Mouse (Mus musculus): Measurements from ENCODE around the gene Atrnl1. TPM values are rescaled to one million over a fixed set of nuclear protein-coding genes. Genes with fewer than 3 reads are reported as not detected.

Atrnl1 gene
- polyA plus RNA-seq, 1 experiment from 2014 or later = 3.9 TPM

- peak overlapping the region; percentile 96 for H3K4me3 ChIP-seq (ENCODE audit: low read depth, low read length)
- peaks cover 3% of the 10 kb centered on the region; the same call in 1 of the 2 replicates for H3K4me1 ChIP-seq (replicated peaks; ENCODE audit: control insufficient read depth, insufficient read depth)
- ATAC-seq (ENCODE audit: low FRiP score, low TSS enrichment) (peak; percentile 85), DNase-seq (ENCODE audit: low spot score) (peak; percentile 77)
- H3K36me3 ChIP-seq (ENCODE audit: control insufficient read depth, insufficient read depth, low read length) = no peaks in the 10 kb centered on the region
- H3K27me3 ChIP-seq (ENCODE audit: control insufficient read depth, insufficient read depth, low read length) = no peaks in the 10 kb centered on the region
- TF ChIP-seq EP300 (optimal IDR thresholded peaks at IDR 0.05) (no peak), CTCF (IDR thresholded peaks at IDR 0.05; ENCODE audit: low read depth) (peak; percentile 62)
- H3K9ac ChIP-seq (ENCODE audit: low read length) = peak overlapping the region; percentile 96
- H3K4me2 ChIP-seq (replicated peaks; ENCODE audit: low read depth) = peak overlapping the region; percentile 97
- peak overlapping the region; percentile 97 for H3K27ac ChIP-seq (replicated peaks)
- whole genome bisulfite sequencing = under 1% methylated on average over 37 of the region's 57 CpGs
- H3K9me3 ChIP-seq (ENCODE audit: control insufficient read depth, low read length) = no peaks in the 10 kb centered on the region
Measured at GRCm38 (mm10) chr19:57611291-57612178, 701 bp downstream of the Atrnl1 start.

DNA sequence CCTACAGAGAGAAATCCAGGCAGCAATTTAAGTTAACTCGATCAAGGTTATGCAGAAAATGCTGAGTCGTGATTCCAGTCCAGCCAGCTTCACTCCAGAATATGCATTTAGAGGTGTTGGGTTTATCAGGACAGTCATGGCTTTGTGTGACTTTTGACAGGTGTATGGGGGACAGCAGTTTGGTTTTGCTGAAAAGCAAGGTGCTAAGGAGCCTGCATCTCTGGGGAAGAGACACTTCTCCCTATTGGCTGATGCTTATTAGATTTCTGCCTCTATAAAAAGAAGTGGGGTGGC is 1.3 kb downstream of the Atrnl1 start:
- DNase-seq (ENCODE audit: low spot score) = no peak
- H3K27ac ChIP-seq (replicated peaks) = peak overlapping the region; percentile 97
- TF ChIP-seq EP300 (optimal IDR thresholded peaks at IDR 0.05) (no peak), CTCF (IDR thresholded peaks at IDR 0.05; ENCODE audit: low read depth) (no peak)

GRCm38 (mm10) chr19:57615972-57616621 is 5.3 kb downstream of the Atrnl1 start:
- DNase-seq (ENCODE audit: low spot score) = no peak
- no peak overlapping the region for H3K27ac ChIP-seq (replicated peaks)

More for the DNA sequence above, 1.3 kb downstream of the Atrnl1 start:
- H3K9ac ChIP-seq (ENCODE audit: low read length) = peak overlapping the region; percentile 96
- ATAC-seq (ENCODE audit: low FRiP score, low TSS enrichment) = no peak
- no peaks in the 10 kb centered on the region for H3K9me3 ChIP-seq (ENCODE audit: control insufficient read depth, low read length)
- H3K4me1 ChIP-seq (replicated peaks; ENCODE audit: control insufficient read depth, insufficient read depth) = peaks cover 3% of the 10 kb centered on the region; the same call in 1 of the 2 replicates
- no peaks in the 10 kb centered on the region for H3K27me3 ChIP-seq (ENCODE audit: control insufficient read depth, insufficient read depth, low read length)
- H3K36me3 ChIP-seq (ENCODE audit: control insufficient read depth, insufficient read depth, low read length) = no peaks in the 10 kb centered on the region
- peak overlapping the region; percentile 97 for H3K4me2 ChIP-seq (replicated peaks; ENCODE audit: low read depth)
- WGBS = 1% methylated on average over 2 of the region's 2 CpGs
- H3K4me3 ChIP-seq (ENCODE audit: low read depth, low read length) = peak overlapping the region; percentile 96

DNA sequence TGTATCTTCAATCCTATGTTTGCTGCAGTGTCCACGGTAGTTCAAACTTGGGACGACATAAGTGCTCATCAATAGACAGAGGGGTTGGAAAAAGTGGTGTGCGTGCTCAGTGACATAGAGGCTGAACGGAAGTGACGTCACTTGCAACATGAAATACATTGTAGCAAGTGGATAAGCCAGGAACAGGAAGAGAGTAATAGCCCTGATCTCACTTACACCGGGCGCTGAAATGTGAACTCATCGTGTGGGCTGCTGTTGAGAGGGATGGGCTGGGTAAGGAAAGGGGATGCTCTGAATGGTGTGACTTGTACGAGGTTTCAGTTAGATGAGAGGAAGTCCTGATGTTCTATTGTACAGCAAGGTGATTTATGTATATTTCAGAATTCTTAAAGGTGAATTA is 8.3 kb downstream of the Atrnl1 start:
- Histone ChIP-seq H3K27ac (replicated peaks) (no peak overlapping the region), H3K36me3 (ENCODE audit: control insufficient read depth, insufficient read depth, low read length) (0 out of 2 replicates have a peak, but pooled peaks cover 2% of the 10 kb centered on the region), H3K27me3 (ENCODE audit: control insufficient read depth, insufficient read depth, low read length) (no peaks in the 10 kb centered on the region), H3K9me3 (ENCODE audit: control insufficient read depth, low read length) (no peaks in the 10 kb centered on the region), H3K4me1 (replicated peaks; ENCODE audit: control insufficient read depth, insufficient read depth) (0 out of 2 replicates have a peak, but pooled peaks cover 3% of the 10 kb centered on the region), H3K4me3 (ENCODE audit: low read depth, low read length) (no peak overlapping the region), H3K9ac (ENCODE audit: low read length) (no peak overlapping the region), H3K4me2 (replicated peaks; ENCODE audit: low read depth) (no peak overlapping the region)
- 82% methylated on average over 9 of the region's 9 CpGs for WGBS
- TF ChIP-seq CTCF (IDR thresholded peaks at IDR 0.05; ENCODE audit: low read depth) (no peak), EP300 (optimal IDR thresholded peaks at IDR 0.05) (no peak)
- DNase-seq (ENCODE audit: low spot score) = no peak
- no peak for ATAC-seq (ENCODE audit: low FRiP score, low TSS enrichment)

More at GRCm38 (mm10) chr19:57615972-57616621, 5.3 kb downstream of the Atrnl1 start:
- Histone ChIP-seq H3K9me3 (ENCODE audit: control insufficient read depth, low read length) (no peaks in the 10 kb centered on the region), H3K4me1 (replicated peaks; ENCODE audit: control insufficient read depth, insufficient read depth) (peaks cover 3% of the 10 kb centered on the region; the same call in 1 of the 2 replicates), H3K27me3 (ENCODE audit: control insufficient read depth, insufficient read depth, low read length) (no peaks in the 10 kb centered on the region), H3K9ac (ENCODE audit: low read length) (no peak overlapping the region), H3K36me3 (ENCODE audit: control insufficient read depth, insufficient read depth, low read length) (0 out of 2 replicates have a peak, but pooled peaks cover 2% of the 10 kb centered on the region), H3K4me2 (replicated peaks; ENCODE audit: low read depth) (no peak overlapping the region; the same call in 1 of the 2 replicates), H3K4me3 (ENCODE audit: low read depth, low read length) (no peak overlapping the region)
- 46% methylated on average over 9 of the region's 9 CpGs for WGBS
- TF ChIP-seq CTCF (IDR thresholded peaks at IDR 0.05; ENCODE audit: low read depth) (no peak), EP300 (optimal IDR thresholded peaks at IDR 0.05) (no peak)
- ATAC-seq (ENCODE audit: low FRiP score, low TSS enrichment) = no peak

- TF ChIP-seq EP300 (optimal IDR thresholded peaks at IDR 0.05) (no peak), CTCF (IDR thresholded peaks at IDR 0.05; ENCODE audit: low read depth) (0 out of 2 replicates have a peak, but pooled peaks have one; percentile 12)
- Histone ChIP-seq H3K27ac (replicated peaks) (no peak overlapping the region), H3K9me3 (ENCODE audit: control insufficient read depth, low read length) (no peaks in the 10 kb centered on the region), H3K4me2 (replicated peaks; ENCODE audit: low read depth) (no peak overlapping the region), H3K36me3 (ENCODE audit: control insufficient read depth, insufficient read depth, low read length) (0 out of 2 replicates have a peak, but pooled peaks cover 2% of the 10 kb centered on the region), H3K4me3 (ENCODE audit: low read depth, low read length) (no peak overlapping the region), H3K27me3 (ENCODE audit: control insufficient read depth, insufficient read depth, low read length) (no peaks in the 10 kb centered on the region), H3K4me1 (replicated peaks; ENCODE audit: control insufficient read depth, insufficient read depth) (no peaks in the 10 kb centered on the region), H3K9ac (ENCODE audit: low read length) (no peak overlapping the region)
- 79% methylated on average over 19 of the region's 19 CpGs for WGBS
- ATAC-seq (ENCODE audit: low FRiP score, low TSS enrichment) = no peak
- DNase-seq (ENCODE audit: low spot score) = no peak
Measured at GRCm38 (mm10) chr19:57621814-57622213, 11.0 kb downstream of the Atrnl1 start.

All from stomach, postnatal 0 days (tissue).